Mouse (Mus musculus) midbrain, embryonic 11.5 days (tissue): ENCODE results near the gene Prr14. TPM values are rescaled to one million over a fixed set of nuclear protein-coding genes. Genes with fewer than 3 reads are reported as not detected.
A peak's percentile ranks its signal among the peaks of the same experiment; 100 is the strongest.

Source experiments
- ATAC-seq: fragments of 200-750 bp; cut with Nextera tagmentation; 2 replicates; pipeline ENCODE4 v1.8.0; 2017; ENCODE audit warnings: moderate TSS enrichment, moderate library complexity; ENCODE audit not compliant: low FRiP score
- DNase-seq: peaks from one replicate; pipeline ENCODE4 v3.0.0; 2015; ENCODE audit warnings: low spot score; ENCODE audit errors: missing footprints
- H3K27ac ChIP-seq: fragments of 300-500 bp; sonication (generic); 2 replicates; pipeline ENCODE4 v1.5.1; 2014; ENCODE audit warnings: low read depth, low read length
- H3K27me3 ChIP-seq: fragments of 300-500 bp; sonication (generic); 2 replicates; pipeline ENCODE4 v1.6.1; 2014; ENCODE audit warnings: mild to moderate bottlenecking, low read length, moderate library complexity, mixed read lengths; ENCODE audit not compliant: control insufficient read depth, insufficient read depth
- H3K36me3 ChIP-seq: fragments of 300-500 bp; sonication (generic); 2 replicates; pipeline ENCODE4 v1.6.1; 2014; ENCODE audit warnings: mild to moderate bottlenecking, low read length, moderate library complexity, mixed read lengths; ENCODE audit not compliant: control insufficient read depth, insufficient read depth
- H3K4me1 ChIP-seq: fragments of 300-500 bp; sonication (generic); 2 replicates; pipeline ENCODE4 v1.6.1; 2014; ENCODE audit warnings: low read length; ENCODE audit not compliant: control insufficient read depth, insufficient read depth
- H3K4me2 ChIP-seq: fragments of 300-500 bp; sonication (generic); 2 replicates; pipeline ENCODE4 v1.6.1; 2014; ENCODE audit warnings: mild to moderate bottlenecking, moderate library complexity
- H3K4me3 ChIP-seq: fragments of 300-500 bp; sonication (generic); 2 replicates; pipeline ENCODE4 v1.5.1; 2014; ENCODE audit warnings: low read depth, low read length
- H3K9ac ChIP-seq: fragments of 300-500 bp; sonication (generic); 2 replicates; pipeline ENCODE4 v1.6.1; 2014; ENCODE audit warnings: low read length
- H3K9me3 ChIP-seq: fragments of 300-500 bp; sonication (generic); 2 replicates; pipeline ENCODE4 v1.6.1; 2016; ENCODE audit warnings: low read length; ENCODE audit not compliant: control insufficient read depth
- WGBS: fragments of 180-500 bp; shearing (Covaris S2); extraction: QIAGEN DNeasy Blood & Tissue Kit; methylation state at CpG from one replicate; pipeline ENCODE4 v1.1.7; 2014; 5-methylcytosine and 5-hydroxymethylcytosine counted together
- polyA plus RNA-seq: library from polyadenylated mRNA; unstranded; fragments of >200 nt; fragmentation: Nextera tagmentation; extraction: Ambion mirVana; gene quantifications from 2 replicates; pipeline ENCODE4 v1.2.1, GENCODE M21; 2014

Prr14 gene
- polyA plus RNA-seq, 1 experiment from 2014 or later: 70.3 TPM

- Histone ChIP-seq H3K36me3 (peaks cover 20% of the 10 kb centered on the region), H3K4me3 (peak overlapping the region; percentile 72), H3K4me2 (peak overlapping the region; percentile 88), H3K9ac (peak overlapping the region; percentile 82), H3K4me1 (peaks cover 8% of the 10 kb centered on the region), H3K27ac (peak overlapping the region; percentile 87), H3K27me3 (no peaks in the 10 kb centered on the region), H3K9me3 (no peaks in the 10 kb centered on the region)
- ATAC-seq (peak; percentile 12; the same call in 1 of the 2 replicates), DNase-seq (peak; percentile 94)
- WGBS: 7% methylated on average over 10 of the region's 10 CpGs
Measured at GRCm38 (mm10) chr7:127470011-127470715, 10.8 kb downstream of the Prr14 start.

GRCm38 (mm10) chr7:127470743-127471645 is 11.6 kb downstream of the Prr14 start:
- peak; percentile 93 for ATAC-seq
- Histone ChIP-seq H3K4me3 (peak overlapping the region; percentile 72), H3K4me2 (peak overlapping the region; percentile 88), H3K9me3 (no peaks in the 10 kb centered on the region), H3K27ac (peak overlapping the region; percentile 87), H3K27me3 (no peaks in the 10 kb centered on the region), H3K36me3 (peaks cover 27% of the 10 kb centered on the region), H3K9ac (peak overlapping the region; percentile 82), H3K4me1 (peaks cover 8% of the 10 kb centered on the region)
- WGBS: under 1% methylated on average over 43 of the region's 46 CpGs
- DNase-seq: peak; percentile 98

DNA sequence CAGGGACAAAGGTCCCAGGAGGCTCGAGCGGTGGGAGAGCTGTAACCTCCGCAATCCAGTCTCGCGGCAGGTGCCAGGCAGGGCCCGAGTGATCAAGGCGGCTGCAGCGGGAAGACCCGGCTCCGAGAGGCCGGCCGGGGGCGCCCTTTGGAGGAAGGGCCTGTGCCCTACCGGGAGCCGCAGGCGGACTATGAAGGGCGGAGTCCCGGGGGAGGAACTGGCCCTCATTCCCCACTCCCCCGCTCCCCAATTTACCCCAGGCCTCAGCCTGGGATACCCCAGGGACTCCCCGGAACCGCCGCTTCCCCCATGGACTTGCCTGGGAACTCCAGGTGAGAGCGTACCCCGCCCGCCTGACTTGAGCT is 12.2 kb downstream of the Prr14 start:
- Histone ChIP-seq H3K27ac (peak overlapping the region; percentile 87), H3K4me3 (peak overlapping the region; percentile 72), H3K4me1 (peaks cover 8% of the 10 kb centered on the region), H3K9me3 (no peaks in the 10 kb centered on the region), H3K9ac (peak overlapping the region; percentile 82), H3K4me2 (peak overlapping the region; percentile 88), H3K36me3 (peaks cover 28% of the 10 kb centered on the region), H3K27me3 (no peaks in the 10 kb centered on the region)
- ATAC-seq: peak; percentile 54
- WGBS: 0% methylated on average over 20 of the region's 25 CpGs
- DNase-seq: no peak

DNA sequence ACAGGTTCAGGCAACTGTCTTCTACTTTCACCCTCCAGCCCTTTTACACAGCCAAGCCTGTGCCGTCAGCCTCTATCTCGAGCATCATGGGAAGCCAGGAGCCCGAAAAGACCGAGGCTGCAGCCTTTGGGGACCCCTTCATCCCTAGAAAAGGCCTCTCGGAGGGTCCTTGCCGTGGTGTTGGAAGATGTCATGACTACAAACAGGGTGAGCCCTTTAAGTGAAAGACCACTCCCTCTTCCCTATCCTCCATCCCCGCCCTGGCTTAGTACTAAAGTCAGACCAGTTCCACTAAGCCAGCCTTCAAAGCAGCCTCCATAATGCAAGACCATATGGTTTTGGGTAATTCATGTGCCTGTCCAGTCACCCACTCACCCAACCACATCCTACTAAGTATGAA is 12.6 kb downstream of the Prr14 start:
- Histone ChIP-seq H3K4me2 (peak overlapping the region; percentile 88), H3K9me3 (no peaks in the 10 kb centered on the region), H3K36me3 (peaks cover 26% of the 10 kb centered on the region), H3K4me3 (peak overlapping the region; percentile 72), H3K27ac (peak overlapping the region; percentile 87), H3K9ac (peak overlapping the region; percentile 82), H3K4me1 (peaks cover 8% of the 10 kb centered on the region), H3K27me3 (no peaks in the 10 kb centered on the region)
- DNase-seq (peak; percentile 92), ATAC-seq (no peak)
- 2% methylated on average over 7 of the region's 7 CpGs for WGBS

DNA sequence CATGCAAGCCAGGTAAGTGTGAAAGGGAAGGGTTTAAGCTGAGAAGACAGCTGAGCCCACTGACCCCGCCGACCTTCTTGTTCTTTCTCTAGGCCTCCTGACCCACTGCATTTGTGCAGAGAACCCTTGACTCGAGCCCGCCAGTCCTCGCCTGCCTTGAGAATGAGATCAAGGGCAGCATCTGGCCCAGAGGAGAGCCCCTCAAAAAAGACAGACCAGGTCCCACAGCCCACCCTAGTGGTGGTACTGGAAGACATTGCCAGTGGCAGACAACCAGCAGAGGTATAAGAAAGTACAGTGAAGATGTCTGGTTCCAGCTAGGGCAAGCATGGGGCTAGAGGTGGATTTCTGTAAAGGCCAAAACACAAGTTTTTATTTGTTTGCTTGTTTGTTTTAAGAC is 14.3 kb downstream of the Prr14 start:
- H3K4me1 ChIP-seq: peaks cover 8% of the 10 kb centered on the region
- no peak overlapping the region for H3K4me3 ChIP-seq
- H3K9me3 ChIP-seq: no peaks in the 10 kb centered on the region
- H3K4me2 ChIP-seq: no peak overlapping the region
- ATAC-seq (no peak), DNase-seq (peak; percentile 76)
- no peak overlapping the region for H3K27ac ChIP-seq
- no peaks in the 10 kb centered on the region for H3K27me3 ChIP-seq
- peaks cover 24% of the 10 kb centered on the region for H3K36me3 ChIP-seq
- no peak overlapping the region for H3K9ac ChIP-seq
- WGBS: 78% methylated on average over 5 of the region's 5 CpGs

DNA sequence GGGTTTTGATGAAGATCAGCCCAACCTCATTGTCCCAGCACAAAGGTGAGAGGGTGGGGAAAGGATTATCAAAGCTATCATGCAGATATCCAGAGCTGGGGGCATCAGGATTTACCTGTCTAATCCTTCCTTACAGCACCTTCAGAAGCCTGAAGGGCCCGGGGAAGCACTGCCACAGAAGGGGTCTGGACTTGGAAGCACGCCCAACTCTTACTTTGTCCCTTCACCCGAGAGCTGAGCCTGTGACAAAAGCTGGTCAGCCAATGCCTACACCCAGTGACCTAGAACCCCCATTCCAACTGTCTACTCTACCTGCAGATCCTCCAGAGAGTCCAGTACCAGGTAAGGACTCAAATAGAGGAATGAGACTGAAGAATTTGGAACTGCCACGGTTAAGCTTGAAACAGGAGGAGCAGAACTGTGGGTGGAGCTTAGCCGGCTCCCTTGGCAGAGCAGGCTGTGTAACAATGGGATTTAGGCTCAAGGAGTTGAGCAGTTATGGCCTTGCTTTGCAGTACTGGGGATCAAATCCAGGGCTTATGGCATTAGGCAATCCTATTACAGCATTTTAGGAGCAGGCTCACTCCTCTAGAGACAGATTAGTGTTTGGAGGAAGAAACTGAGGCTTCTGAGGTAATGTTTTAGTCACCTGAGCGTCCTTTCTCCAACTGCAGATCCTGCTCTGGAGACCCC is 15.1 kb downstream of the Prr14 start:
- no peak overlapping the region for H3K4me2 ChIP-seq
- H3K4me3 ChIP-seq: no peak overlapping the region
- H3K4me1 ChIP-seq: peaks cover 9% of the 10 kb centered on the region
- H3K27ac ChIP-seq: no peak overlapping the region
- H3K9me3 ChIP-seq: no peaks in the 10 kb centered on the region
- no peak for ATAC-seq
- no peaks in the 10 kb centered on the region for H3K27me3 ChIP-seq
- H3K9ac ChIP-seq: no peak overlapping the region
- WGBS: 80% methylated on average over 6 of the region's 6 CpGs
- H3K36me3 ChIP-seq: peaks cover 21% of the 10 kb centered on the region
- peak; percentile 17 for DNase-seq

DNA sequence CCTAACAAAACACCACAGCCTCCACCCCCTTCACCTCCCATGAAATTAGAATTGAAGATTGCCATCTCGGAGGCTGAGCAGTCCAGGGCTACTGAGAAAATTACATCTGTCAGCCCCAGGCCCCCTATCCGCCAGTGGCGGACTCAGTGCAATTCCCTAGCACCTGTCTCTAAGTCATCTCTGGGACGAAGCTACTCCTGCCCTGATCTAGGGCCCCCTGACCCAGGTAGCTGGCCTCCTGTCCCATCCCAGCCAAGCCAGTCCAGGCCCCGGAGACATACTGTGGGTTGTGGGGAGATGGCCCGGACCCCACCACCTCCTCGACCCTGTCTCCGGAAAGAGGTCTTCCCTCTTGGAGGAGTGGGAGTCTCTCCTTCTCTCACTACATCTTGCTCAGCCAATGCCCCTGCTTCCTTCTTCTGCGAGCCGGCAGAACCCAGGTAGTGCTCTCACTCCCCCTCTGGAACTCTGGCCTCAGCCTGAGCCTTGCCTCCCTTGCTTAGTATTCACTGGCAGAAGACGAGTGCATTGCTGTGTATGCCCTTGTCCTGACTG is 15.9 kb downstream of the Prr14 start:
- ATAC-seq: no peak
- peaks cover 16% of the 10 kb centered on the region for H3K4me1 ChIP-seq
- H3K27me3 ChIP-seq: no peaks in the 10 kb centered on the region
- no peak overlapping the region for H3K9ac ChIP-seq
- no peak overlapping the region for H3K4me3 ChIP-seq
- no peak overlapping the region for H3K27ac ChIP-seq
- H3K9me3 ChIP-seq: no peaks in the 10 kb centered on the region
- DNase-seq: peak; percentile 31
- WGBS: 94% methylated on average over 11 of the region's 11 CpGs
- H3K4me2 ChIP-seq: no peak overlapping the region
- H3K36me3 ChIP-seq: peaks cover 21% of the 10 kb centered on the region

- H3K27me3 ChIP-seq: no peaks in the 10 kb centered on the region
- WGBS: 97% methylated on average over 11 of the region's 11 CpGs
- H3K36me3 ChIP-seq: peaks cover 24% of the 10 kb centered on the region
- H3K27ac ChIP-seq: no peak overlapping the region
- H3K4me3 ChIP-seq: no peak overlapping the region
- H3K9ac ChIP-seq: no peak overlapping the region
- H3K4me1 ChIP-seq: peaks cover 23% of the 10 kb centered on the region
- H3K9me3 ChIP-seq: no peaks in the 10 kb centered on the region
- ATAC-seq: no peak
- H3K4me2 ChIP-seq: no peak overlapping the region
- DNase-seq: no peak
Measured at GRCm38 (mm10) chr7:127476336-127476735, 16.9 kb downstream of the Prr14 start.
